Mouse (Mus musculus): ENCODE data around the gene Olfr749. TPM values are rescaled to one million over a fixed set of nuclear protein-coding genes. Genes with fewer than 3 reads are reported as not detected.

Gene Olfr749
- not detected in 2 replicates for polyA plus RNA-seq (2015; fragmentation: Nextera tagmentation; extraction: Ambion mirVana)

DNA sequence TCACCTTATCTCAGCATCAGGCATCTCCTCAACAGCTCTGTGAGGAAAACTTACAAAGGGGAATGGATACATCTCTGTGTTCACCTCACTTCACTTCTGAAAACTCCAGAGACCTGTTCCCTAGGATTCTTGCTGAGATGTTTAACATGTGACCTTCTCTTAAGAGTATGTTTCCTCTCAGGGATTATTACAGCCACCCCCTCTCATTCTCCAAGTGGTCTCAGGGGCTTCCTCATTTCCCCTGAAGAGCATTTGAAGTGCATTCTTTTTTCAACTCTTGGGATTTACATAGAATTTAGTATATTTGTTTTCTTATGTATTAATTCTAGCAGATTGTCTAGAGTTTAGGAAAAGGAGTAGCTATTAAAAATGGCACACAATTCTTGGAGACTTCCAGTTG lies at the start of gene Olfr749:
TSS of gene Olfr749 (minus strand) at position 101 of the 400 bp plus-strand sequence.

DNA sequence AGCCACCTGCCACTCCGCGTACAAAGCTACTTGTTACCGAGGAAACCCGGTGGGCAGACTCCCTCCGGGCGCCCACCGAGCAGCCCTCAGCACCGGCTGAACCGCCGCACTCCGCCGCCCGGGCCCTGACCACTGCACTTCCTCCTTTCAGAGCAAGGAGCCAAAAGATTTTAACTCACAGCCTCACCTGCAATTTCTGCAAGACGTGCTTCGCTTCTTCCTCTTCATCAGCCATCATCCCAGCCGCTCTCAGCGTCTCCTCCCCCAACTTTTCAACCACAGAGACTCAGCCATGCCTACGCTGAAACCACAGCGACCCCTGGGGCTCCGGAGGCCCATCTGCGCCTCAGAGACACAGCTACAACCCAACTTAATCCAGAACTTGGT lies 40.4 kb upstream of the Olfr749 start, which contains the start of gene Ttc5:
TSS of gene Ttc5 (minus strand) at position 269 of the 387 bp plus-strand sequence.

DNA sequence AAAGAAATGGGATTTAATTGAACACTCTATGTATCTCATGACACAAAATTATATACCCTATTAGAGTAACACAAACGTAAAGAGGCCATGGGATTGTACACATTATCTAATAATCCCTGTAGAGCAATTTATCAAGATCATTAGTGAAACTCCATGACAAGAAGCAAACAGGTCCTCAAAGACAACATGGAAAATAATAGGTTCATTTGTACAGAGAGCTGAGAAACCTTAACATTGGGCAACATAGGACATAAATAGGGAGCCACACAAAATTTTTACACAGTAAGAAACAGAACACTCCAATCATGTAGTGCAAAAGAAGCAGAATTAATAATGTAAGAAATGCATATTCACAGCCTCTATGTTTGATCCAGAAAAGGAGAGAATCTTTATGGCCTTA lies 37.8 kb downstream of the Olfr749 start, which contains the start of gene Olfr748:
TSS of gene Olfr748 (plus strand) at position 301 of the 400 bp plus-strand sequence.

DNA sequence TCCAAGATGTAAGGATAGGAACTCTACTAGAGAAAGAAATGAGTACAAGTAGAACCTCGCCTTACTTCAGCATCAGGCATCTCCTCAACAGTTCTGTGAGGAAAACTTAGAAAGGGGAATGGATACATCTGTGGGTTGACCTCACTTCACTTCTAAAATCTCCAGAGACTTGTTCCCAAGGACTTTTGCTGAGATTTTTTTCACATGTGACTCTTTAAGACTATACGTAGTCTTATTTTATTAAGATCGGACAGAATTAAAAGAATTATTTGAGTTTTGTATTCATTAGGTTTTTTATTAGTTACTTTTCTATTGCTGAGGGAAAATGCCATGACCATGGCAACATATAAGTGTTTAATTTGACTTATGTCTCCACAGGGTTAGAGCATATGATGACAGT lies 51.8 kb downstream of the Olfr749 start, which contains the start of gene Olfr747:
TSS of gene Olfr747 (minus strand) at position 101 of the 400 bp plus-strand sequence.

Other genes with a start within 250 kb of the Olfr749 start
- gene Olfr742, start 241.5 kb downstream of the Olfr749 start, polyA plus RNA-seq (2015; fragmentation: Nextera tagmentation; extraction: Ambion mirVana), result not detected in 2 replicates
- not detected in 2 replicates for gene Olfr743, start 223.3 kb downstream of the Olfr749 start, polyA plus RNA-seq (2015; fragmentation: Nextera tagmentation; extraction: Ambion mirVana)
- gene Olfr744, start 130.2 kb downstream of the Olfr749 start, polyA plus RNA-seq (2015; fragmentation: Nextera tagmentation; extraction: Ambion mirVana), result not detected in 2 replicates
- not detected in 2 replicates for gene Olfr745, start 105.7 kb downstream of the Olfr749 start, polyA plus RNA-seq (2015; fragmentation: Nextera tagmentation; extraction: Ambion mirVana)
- gene Olfr746, start 98.0 kb downstream of the Olfr749 start, polyA plus RNA-seq (2015; fragmentation: Nextera tagmentation; extraction: Ambion mirVana), result not detected in 2 replicates
- not detected in 2 replicates for gene Olfr747, start 51.9 kb downstream of the Olfr749 start, polyA plus RNA-seq (2015; fragmentation: Nextera tagmentation; extraction: Ambion mirVana)
- not detected in 2 replicates for gene Olfr748, start 37.7 kb downstream of the Olfr749 start, polyA plus RNA-seq (2015; fragmentation: Nextera tagmentation; extraction: Ambion mirVana)
- 26.3 and 28.4 TPM in 2 replicates for gene Ttc5, start 40.4 kb upstream of the Olfr749 start, polyA plus RNA-seq (2015; fragmentation: Nextera tagmentation; extraction: Ambion mirVana)
- not detected in 2 replicates for gene Ccnb1ip1, start 62.6 kb upstream of the Olfr749 start, polyA plus RNA-seq (2015; fragmentation: Nextera tagmentation; extraction: Ambion mirVana)
- 20.6 and 21.6 TPM in 2 replicates for gene Parp2, start 62.7 kb upstream of the Olfr749 start, polyA plus RNA-seq (2015; fragmentation: Nextera tagmentation; extraction: Ambion mirVana)
- 5.2 and 5.4 TPM in 2 replicates for gene Tep1, start 125.5 kb upstream of the Olfr749 start, polyA plus RNA-seq (2015; fragmentation: Nextera tagmentation; extraction: Ambion mirVana)
- 1.6 TPM in 2 replicates for gene Klhl33, start 152.4 kb upstream of the Olfr749 start, polyA plus RNA-seq (2015; fragmentation: Nextera tagmentation; extraction: Ambion mirVana)
- gene Osgep, start 179.8 kb upstream of the Olfr749 start, polyA plus RNA-seq (2015; fragmentation: Nextera tagmentation; extraction: Ambion mirVana), result 81.2 and 83.7 TPM in 2 replicates
- 79.6 and 92.0 TPM in 2 replicates for gene Apex1, start 179.9 kb upstream of the Olfr749 start, polyA plus RNA-seq (2015; fragmentation: Nextera tagmentation; extraction: Ambion mirVana)
- gene Pip4p1, start 185.8 kb upstream of the Olfr749 start, polyA plus RNA-seq (2015; fragmentation: Nextera tagmentation; extraction: Ambion mirVana), result 21.5 and 25.8 TPM in 2 replicates
- 16.5 and 29.1 TPM in 2 replicates for gene Pnp, start 186.0 kb upstream of the Olfr749 start, polyA plus RNA-seq (2015; fragmentation: Nextera tagmentation; extraction: Ambion mirVana)
- gene Gm49342, start 199.4 kb upstream of the Olfr749 start, polyA plus RNA-seq (2015; fragmentation: Nextera tagmentation; extraction: Ambion mirVana), result not detected in 2 replicates
- gene Pnp2, start 210.9 kb upstream of the Olfr749 start, polyA plus RNA-seq (2015; fragmentation: Nextera tagmentation; extraction: Ambion mirVana), result 0.85 TPM in 1 of 2 replicates, not detected in the other